28 mouse cellular contexts compared by ENCODE assay signal in genomic region chr14:118490525-118490924, GRCm38 (mm10).
DNase-seq lines count a peak whose midpoint lies in the region; ATAC-seq and TF ChIP-seq lines count a peak whose summit lies in the region.
"Had no signal": no experiment of that assay in that cellular context is flagged by ENCODE, and none has a peak within 500 bp of the region (broad histone marks: within the 10 kb centered on the region; RNA-seq: fewer than 3 reads in every experiment).

No protein-coding gene starts in this region.

- H3K27ac ChIP-seq in hindbrain, embryonic 12.5 days: no peak overlapping the region
- no peak overlapping the region for H3K27ac ChIP-seq in hindbrain, postnatal 0 days
- H3K27ac ChIP-seq: embryonic facial prominence, embryonic 15.5 days; hindbrain, embryonic 15.5 days; intestine, embryonic 15.5 days; liver, embryonic 14.5 days; macrophage had no signal

- no peak overlapping the region for H3K4me3 ChIP-seq in hindbrain, embryonic 12.5 days
- no peak overlapping the region for H3K4me3 ChIP-seq in hindbrain, postnatal 0 days (ENCODE audit: low read length)
- H3K4me3 ChIP-seq: embryonic facial prominence, embryonic 15.5 days; hindbrain, embryonic 15.5 days; intestine, embryonic 15.5 days had no signal

- ATAC-seq in hindbrain, embryonic 12.5 days (ENCODE audit: low FRiP score): no peak
- no peak for ATAC-seq in hindbrain, postnatal 0 days
- ATAC-seq: intestine, embryonic 15.5 days had no signal

- peaks cover 5% of the 10 kb centered on the region for H3K27me3 ChIP-seq in hindbrain, embryonic 12.5 days
- H3K27me3 ChIP-seq in hindbrain, postnatal 0 days (ENCODE audit: insufficient read depth, low read length): no peaks in the 10 kb centered on the region
- H3K27me3 ChIP-seq: CH12.LX; embryonic facial prominence, embryonic 15.5 days; intestine, embryonic 15.5 days had no signal

- no peaks in the 10 kb centered on the region for H3K9me3 ChIP-seq in hindbrain, embryonic 12.5 days (replicated peaks)
- H3K9me3 ChIP-seq in hindbrain, postnatal 0 days (ENCODE audit: low read length): no peaks in the 10 kb centered on the region
- H3K9me3 ChIP-seq: embryonic facial prominence, embryonic 15.5 days; hindbrain, embryonic 15.5 days; intestine, embryonic 15.5 days had no signal

- no peak for TF ChIP-seq CTCF in hindbrain, postnatal 0 days (IDR thresholded peaks at IDR 0.05; ENCODE audit: low read depth)

- peaks cover 16% of the 10 kb centered on the region for H3K4me1 ChIP-seq in hindbrain, embryonic 12.5 days
- no peaks in the 10 kb centered on the region; the same call in 1 of the 2 replicates for H3K4me1 ChIP-seq in hindbrain, postnatal 0 days (ENCODE audit: insufficient read depth, low read length)
- H3K4me1 ChIP-seq: embryonic facial prominence, embryonic 15.5 days; intestine, embryonic 15.5 days had no signal

- peak; percentile 30 for DNase-seq in embryo, embryonic 11 days
- no peak for DNase-seq in embryo, embryonic 10 days (ENCODE audit: low spot score)
- no peak for DNase-seq in hindbrain, postnatal 0 days (ENCODE audit: low spot score)
- DNase-seq in R1 (ENCODE audit: low read depth, low spot score): peak; percentile 48
- peak; percentile 36 for DNase-seq in mesoderm, embryonic 11.5 days (ENCODE audit: low read depth, low spot score)
- no peak for DNase-seq in thymus, postnatal 36 days
- DNase-seq in Muller cell, postnatal 12 days (ENCODE audit: inconsistent ontology term): no peak
- DNase-seq: adrenal gland, postnatal 14 days; cerebellum, adult 11 months; cerebellum, adult 9-11 months; gastrocnemius, postnatal 14 days; heart, postnatal 14 days; kidney, adult 8-10 months; kidney, postnatal 10 days; liver; lung, adult 2 months; lung, postnatal 10 days; right cerebral cortex, postnatal 25 days; spleen, adult 18-20 months; thymus, postnatal 14 days had no signal

- 61% methylated on average over 7 of the region's 7 CpGs for WGBS in hindbrain, embryonic 12.5 days
- WGBS in hindbrain, postnatal 0 days: 62% methylated on average over 7 of the region's 7 CpGs

- H3K36me3 ChIP-seq in hindbrain, embryonic 12.5 days: no peaks in the 10 kb centered on the region
- no peaks in the 10 kb centered on the region for H3K36me3 ChIP-seq in hindbrain, postnatal 0 days (ENCODE audit: insufficient read depth, low read length)
- H3K36me3 ChIP-seq: embryonic facial prominence, embryonic 10.5 days; embryonic facial prominence, embryonic 15.5 days; hindbrain, embryonic 15.5 days; intestine, embryonic 15.5 days had no signal

- peak overlapping the region; percentile 37 for H3K4me2 ChIP-seq in hindbrain, embryonic 12.5 days (replicated peaks)
- H3K4me2 ChIP-seq in hindbrain, postnatal 0 days (ENCODE audit: low read depth, low read length): no peak overlapping the region
- H3K4me2 ChIP-seq: embryonic facial prominence, embryonic 15.5 days had no signal

- H3K9ac ChIP-seq in hindbrain, embryonic 12.5 days: no peak overlapping the region
- H3K9ac ChIP-seq in hindbrain, postnatal 0 days (replicated peaks; ENCODE audit: low read length): no peak overlapping the region
- H3K9ac ChIP-seq: embryonic facial prominence, embryonic 15.5 days; hindbrain, embryonic 15.5 days; intestine, embryonic 15.5 days; liver, embryonic 14.5 days had no signal

Comparison
In these comparisons a context has a peak if more than half of its experiments do, and no peak if none do; other contexts are left out.
1. DNase-seq: peak in embryo, embryonic 11 days (single experiment), R1 (single experiment) and mesoderm, embryonic 11.5 days (single experiment); none in embryo, embryonic 10 days (single experiment), hindbrain, postnatal 0 days (single experiment), thymus, postnatal 36 days (0 of 2) and Muller cell, postnatal 12 days (single experiment).